Mouse (Mus musculus) liver, adult 2 months (tissue): ENCODE data around the gene Slc25a15.

ENCODE experiments used
- CTCF ChIP-seq: fragments of 200-500 bp; IDR thresholded peaks from 2 replicates; pipeline ENCODE4 v1.5.1; 2011; ENCODE audit warnings: low read depth, low read length, control low read depth
- POLR2A ChIP-seq: fragments of 200-500 bp; IDR thresholded peaks from 2 replicates; pipeline ENCODE4 v1.6.1; 2011; ENCODE audit warnings: low read length, control low read depth; ENCODE audit not compliant: insufficient read depth; ENCODE audit errors: extremely low read depth

DNA sequence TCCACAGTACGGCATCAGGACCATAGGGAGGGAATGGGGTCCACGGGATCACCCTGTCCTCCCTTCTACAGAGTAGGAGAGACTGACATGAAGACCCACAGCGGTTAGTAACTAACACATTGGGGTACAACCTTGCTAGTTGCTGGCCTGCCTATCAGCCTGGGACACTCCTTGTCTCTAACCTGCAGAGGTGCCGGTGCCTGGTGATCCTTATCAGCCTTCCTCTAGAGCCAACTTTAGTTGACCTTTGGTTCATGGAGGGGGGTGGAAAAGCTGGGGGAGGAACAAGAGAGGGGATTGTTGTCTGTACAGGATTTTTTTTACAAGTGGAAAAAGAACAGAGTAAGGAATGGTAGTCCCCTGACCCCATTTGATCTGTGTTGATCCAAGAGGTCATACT, 3.9 kb downstream of the Slc25a15 start:
- TF ChIP-seq CTCF (no peak), POLR2A (no peak)
